24 mouse cellular contexts compared by ENCODE assay signal in genomic region chr1:78417154-78417911, GRCm38 (mm10).
"Had no signal": no experiment of that assay in that cellular context is flagged by ENCODE, and none has a peak within 500 bp of the region (broad histone marks: within the 10 kb centered on the region; RNA-seq: fewer than 3 reads in every experiment).

No protein-coding gene starts in this region.

- H3K36me3 ChIP-seq: embryonic facial prominence, embryonic 12.5 days had no signal

- H3K27ac ChIP-seq: embryonic facial prominence, embryonic 10.5 days; embryonic facial prominence, embryonic 12.5 days; embryonic facial prominence, embryonic 13.5 days; embryonic facial prominence, embryonic 15.5 days; forebrain, embryonic 10.5 days; forebrain, embryonic 12.5 days; forebrain, embryonic 13.5 days; forebrain, embryonic 15.5 days; gastrocnemius, adult 2 months had no signal

- H3K27me3 ChIP-seq: embryonic facial prominence, embryonic 12.5 days; embryonic facial prominence, embryonic 13.5 days; embryonic facial prominence, embryonic 15.5 days; forebrain, embryonic 15.5 days had no signal

- H3K4me3 ChIP-seq: embryonic facial prominence, embryonic 10.5 days; embryonic facial prominence, embryonic 12.5 days; embryonic facial prominence, embryonic 13.5 days; embryonic facial prominence, embryonic 15.5 days; erythroblast, embryonic 14.5 days; forebrain, embryonic 10.5 days; forebrain, embryonic 12.5 days; forebrain, embryonic 13.5 days; forebrain, embryonic 15.5 days; gastrocnemius, adult 2 months had no signal

- DNase-seq: cerebellum, adult 8-10 months; cerebellum, adult 9-10 months; cerebellum, adult 9-11 months; cerebellum, postnatal 10 days; cerebellum, postnatal 14 days; cerebellum, postnatal 25 days; cerebellum, postnatal 36 days; embryo, embryonic 11 days; forebrain, postnatal 0 days; gastrocnemius, adult 2 months; gastrocnemius, postnatal 10 days; gastrocnemius, postnatal 14 days; gastrocnemius, postnatal 25 days; gastrocnemius, postnatal 36 days; heart, adult 18-20 months had no signal

- H3K9me3 ChIP-seq: embryonic facial prominence, embryonic 10.5 days; embryonic facial prominence, embryonic 12.5 days; embryonic facial prominence, embryonic 13.5 days; embryonic facial prominence, embryonic 15.5 days; forebrain, embryonic 10.5 days; forebrain, embryonic 12.5 days; forebrain, embryonic 13.5 days; forebrain, embryonic 15.5 days had no signal

- H3K9ac ChIP-seq: embryonic facial prominence, embryonic 12.5 days; embryonic facial prominence, embryonic 13.5 days; embryonic facial prominence, embryonic 15.5 days; forebrain, embryonic 12.5 days; forebrain, embryonic 13.5 days; forebrain, embryonic 15.5 days; forebrain, postnatal 0 days had no signal

- H3K4me1 ChIP-seq: embryonic facial prominence, embryonic 12.5 days; forebrain, embryonic 12.5 days; forebrain, embryonic 13.5 days; forebrain, embryonic 15.5 days had no signal
